Mouse (Mus musculus) liver, postnatal 0 days (tissue): Measurements from ENCODE around the gene Ldb3.

Source experiments
- CTCF ChIP-seq: sonication (generic); IDR thresholded peaks from 2 replicates; pipeline ENCODE4 v1.5.1; 2016; ENCODE audit warnings: antibody characterized with exemption, low read depth
- EP300 ChIP-seq: IDR thresholded peaks from 2 replicates; pipeline ENCODE4 v1.6.1; 2016; ENCODE audit warnings: antibody characterized with exemption, low read depth, mild to moderate bottlenecking

GRCm38 (mm10) chr14:34501804-34502474 lies 86.5 kb downstream of the Ldb3 start:
- TF ChIP-seq CTCF (no peak), EP300 (no peak)
